Mouse (Mus musculus): Measurements from ENCODE around the gene Olfm1. TPM values are rescaled to one million over a fixed set of nuclear protein-coding genes. Genes with fewer than 3 reads are reported as not detected.
A peak's percentile ranks its signal among the peaks of the same experiment; 100 is the strongest.

Olfm1 gene
- 11.9 and 12.7 TPM in 2 replicates for polyA plus RNA-seq (2012; ENCODE audit: insufficient read depth, insufficient read length, missing spikeins)

DNA sequence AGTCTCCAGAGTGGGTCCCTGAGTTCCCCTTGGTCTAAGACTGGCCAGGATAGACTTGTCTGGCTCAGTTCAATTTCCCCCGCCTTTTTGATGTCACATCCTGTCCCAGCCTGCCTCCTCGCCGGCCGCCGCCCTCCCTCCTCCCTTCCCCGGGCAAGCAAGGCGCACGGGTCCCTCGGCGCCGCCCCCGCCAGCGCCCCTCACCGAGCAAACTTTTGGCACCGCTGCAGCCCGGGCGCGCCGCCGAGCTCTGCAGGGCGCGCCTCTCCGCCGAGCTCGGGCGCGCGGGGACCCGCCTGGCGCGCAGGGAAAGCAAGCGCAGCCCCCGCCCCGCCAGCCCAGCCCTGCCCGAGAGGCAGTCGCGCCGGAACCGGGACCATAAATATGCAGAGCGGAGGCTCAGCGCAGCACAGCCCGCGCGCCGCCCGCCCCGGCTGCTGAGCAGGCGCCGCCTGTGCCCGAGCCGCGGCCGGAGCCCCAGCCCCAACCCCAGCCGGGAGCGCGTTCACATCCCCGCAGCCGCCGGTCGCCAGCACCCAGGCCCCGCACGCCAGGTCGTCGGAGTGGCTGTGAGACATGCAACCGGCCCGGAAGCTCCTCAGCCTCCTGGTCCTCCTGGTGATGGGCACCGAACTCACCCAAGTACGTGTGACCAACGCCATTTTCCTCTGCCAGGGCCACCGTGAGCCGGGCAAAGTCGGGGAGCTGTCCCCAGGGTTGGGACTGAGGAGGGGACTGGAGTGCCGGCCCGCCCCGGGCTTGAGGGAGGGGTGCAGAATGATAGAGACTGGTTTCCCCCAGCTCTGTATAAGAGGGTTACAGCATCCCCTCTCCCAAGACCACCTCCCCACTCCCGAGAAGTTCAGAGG lies at the start of gene Olfm1:
TSS of gene Olfm1 (plus strand) at position 172 of the 869 bp plus-strand sequence.
- Histone ChIP-seq H3K4me3 (ENCODE audit: insufficient read depth, low read depth, low read length) (peak within 1 kb of the TSS; percentile 58), H3K4me1 (ENCODE audit: control insufficient read depth, insufficient read depth, insufficient read length, low read length) (no peaks in the 10 kb centered on the region; the same call in 1 of the 2 replicates)

DNA sequence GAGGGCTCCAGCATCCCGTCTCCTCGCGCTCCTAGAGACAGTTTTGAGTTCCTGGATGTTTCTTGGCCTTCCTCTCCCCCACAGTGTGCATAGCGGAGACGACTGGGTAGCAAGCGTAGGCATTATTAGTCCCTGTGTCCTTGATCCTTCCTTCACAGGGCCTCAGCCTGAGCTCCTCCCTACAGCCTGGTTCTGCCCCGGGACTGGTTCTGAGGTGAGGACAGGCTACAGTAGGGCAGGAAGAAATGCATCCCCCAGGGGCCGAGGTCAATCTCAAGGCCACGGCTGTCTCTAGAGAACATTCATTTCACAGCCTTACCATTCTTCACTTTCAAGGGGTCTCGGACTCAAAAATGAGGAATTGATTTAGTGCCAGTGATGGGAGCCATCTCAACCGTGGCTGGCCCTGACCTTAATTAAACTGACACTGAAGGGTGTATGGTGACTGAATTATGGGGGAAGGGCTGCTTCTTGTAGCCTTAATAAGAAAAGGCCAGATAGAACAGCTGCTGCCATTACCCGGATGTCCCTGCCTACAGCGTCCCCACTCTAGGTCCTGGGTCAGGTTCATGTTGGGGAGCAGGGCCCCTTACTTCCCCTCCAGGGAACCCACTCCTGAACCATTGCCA lies 49.3 kb upstream of the Olfm1 start:
- Histone ChIP-seq H3K4me1 (ENCODE audit: control insufficient read depth, insufficient read depth, insufficient read length, low read length) (no peaks in the 10 kb centered on the region), H3K4me3 (ENCODE audit: insufficient read depth, low read depth, low read length) (no peak overlapping the region), H3K27ac (replicated peaks; ENCODE audit: low read depth, low read length) (no peak overlapping the region)

More for the DNA sequence above, at the start of gene Olfm1:
- no peak within 1 kb of the TSS for H3K27ac ChIP-seq (replicated peaks; ENCODE audit: low read depth, low read length)

DNA sequence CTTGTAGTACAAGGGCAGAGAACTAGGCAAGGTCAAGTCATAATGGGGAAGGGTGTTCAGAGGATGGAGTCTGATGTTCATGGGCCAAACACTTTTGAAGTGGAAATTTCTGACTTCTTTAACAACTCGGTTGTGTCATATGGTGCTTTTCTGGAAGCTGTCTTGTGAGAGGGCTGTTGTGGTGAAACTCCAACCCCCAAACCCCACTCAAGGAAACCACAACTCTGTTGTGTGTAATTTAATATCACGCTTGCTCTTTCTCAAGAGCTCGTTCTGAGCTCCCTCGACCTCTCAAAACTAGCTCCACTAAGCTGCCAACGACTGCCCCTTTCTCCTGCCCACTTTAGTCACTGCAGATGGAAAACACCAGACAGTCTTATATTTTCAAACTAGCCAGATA lies 47.1 kb upstream of the Olfm1 start:
- Histone ChIP-seq H3K4me1 (ENCODE audit: control insufficient read depth, insufficient read depth, insufficient read length, low read length) (no peaks in the 10 kb centered on the region), H3K4me3 (ENCODE audit: insufficient read depth, low read depth, low read length) (no peak overlapping the region), H3K27ac (replicated peaks; ENCODE audit: low read depth, low read length) (no peak overlapping the region)

GRCm38 (mm10) chr2:28146152-28146551 lies 46.6 kb upstream of the Olfm1 start:
- Histone ChIP-seq H3K27ac (replicated peaks; ENCODE audit: low read depth, low read length) (no peak overlapping the region), H3K4me3 (ENCODE audit: insufficient read depth, low read depth, low read length) (no peak overlapping the region), H3K4me1 (ENCODE audit: control insufficient read depth, insufficient read depth, insufficient read length, low read length) (no peaks in the 10 kb centered on the region)

GRCm38 (mm10) chr2:28146685-28147084 lies 46.1 kb upstream of the Olfm1 start:
- H3K27ac ChIP-seq (replicated peaks; ENCODE audit: low read depth, low read length), result no peak overlapping the region

GRCm38 (mm10) chr2:28147248-28147794 lies 45.5 kb upstream of the Olfm1 start:
- no peak overlapping the region for H3K4me3 ChIP-seq (ENCODE audit: insufficient read depth, low read depth, low read length)
- no peaks in the 10 kb centered on the region for H3K4me1 ChIP-seq (ENCODE audit: control insufficient read depth, insufficient read depth, insufficient read length, low read length)
- H3K27ac ChIP-seq (replicated peaks; ENCODE audit: low read depth, low read length), result no peak overlapping the region

More at GRCm38 (mm10) chr2:28146685-28147084, 46.1 kb upstream of the Olfm1 start:
- Histone ChIP-seq H3K4me1 (ENCODE audit: control insufficient read depth, insufficient read depth, insufficient read length, low read length) (no peaks in the 10 kb centered on the region), H3K4me3 (ENCODE audit: insufficient read depth, low read depth, low read length) (no peak overlapping the region)

DNA sequence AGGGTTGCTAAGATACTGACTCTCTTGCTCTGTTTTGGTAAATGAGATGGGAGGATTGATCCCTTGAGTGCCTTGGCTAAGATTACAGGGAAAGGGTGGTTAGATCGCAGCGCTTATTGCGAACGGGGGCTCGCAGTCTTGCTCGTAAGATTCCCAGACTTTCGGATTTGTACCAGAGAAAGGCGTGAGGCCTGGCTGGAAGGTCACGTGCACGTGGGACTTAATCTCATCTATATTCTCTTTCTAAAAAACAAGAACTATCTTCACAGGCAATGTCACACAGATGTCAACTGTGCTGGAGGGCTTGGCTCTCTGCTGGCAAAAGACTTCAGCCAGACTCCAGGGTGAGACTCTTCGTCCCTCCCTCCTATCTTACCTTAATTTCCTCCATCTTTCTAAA lies 43.1 kb upstream of the Olfm1 start:
- no peak overlapping the region for H3K27ac ChIP-seq (replicated peaks; ENCODE audit: low read depth, low read length)
- no peaks in the 10 kb centered on the region for H3K4me1 ChIP-seq (ENCODE audit: control insufficient read depth, insufficient read depth, insufficient read length, low read length)
- no peak overlapping the region for H3K4me3 ChIP-seq (ENCODE audit: insufficient read depth, low read depth, low read length)

- H3K4me1 ChIP-seq (ENCODE audit: control insufficient read depth, insufficient read depth, insufficient read length, low read length), result no peaks in the 10 kb centered on the region
- H3K27ac ChIP-seq (replicated peaks; ENCODE audit: low read depth, low read length), result no peak overlapping the region
- H3K4me3 ChIP-seq (ENCODE audit: insufficient read depth, low read depth, low read length), result no peak overlapping the region
These were observed 32.2 kb upstream of the Olfm1 start for GRCm38 (mm10) chr2:28160568-28160967.

- Histone ChIP-seq H3K4me3 (ENCODE audit: insufficient read depth, low read depth, low read length) (no peak overlapping the region), H3K4me1 (ENCODE audit: control insufficient read depth, insufficient read depth, insufficient read length, low read length) (no peaks in the 10 kb centered on the region), H3K27ac (replicated peaks; ENCODE audit: low read depth, low read length) (no peak overlapping the region)
These were observed 27.2 kb upstream of the Olfm1 start for GRCm38 (mm10) chr2:28165570-28165969.

DNA sequence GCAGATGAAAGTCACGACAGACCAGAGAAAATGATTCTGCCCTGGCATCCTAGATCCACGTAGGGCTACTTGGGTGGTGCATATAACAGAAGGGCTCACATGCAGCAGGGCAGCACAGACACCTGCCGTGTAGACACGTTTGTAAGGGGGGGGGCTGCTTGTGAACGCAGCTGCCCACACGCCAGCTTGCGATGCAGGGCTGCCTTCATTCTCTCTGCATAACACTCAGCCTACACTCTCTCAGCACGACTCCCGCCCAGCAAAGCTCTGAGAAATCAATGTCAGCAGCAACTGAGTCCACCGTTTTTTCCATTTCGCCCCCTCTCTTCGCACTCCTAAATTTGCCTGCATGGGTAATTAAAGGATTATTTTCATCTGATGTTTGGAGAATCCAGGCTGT lies 23.5 kb upstream of the Olfm1 start:
- Histone ChIP-seq H3K27ac (replicated peaks; ENCODE audit: low read depth, low read length) (no peak overlapping the region), H3K4me1 (ENCODE audit: control insufficient read depth, insufficient read depth, insufficient read length, low read length) (no peaks in the 10 kb centered on the region), H3K4me3 (ENCODE audit: insufficient read depth, low read depth, low read length) (no peak overlapping the region)

- Histone ChIP-seq H3K27ac (replicated peaks; ENCODE audit: low read depth, low read length) (no peak overlapping the region), H3K4me1 (ENCODE audit: control insufficient read depth, insufficient read depth, insufficient read length, low read length) (no peaks in the 10 kb centered on the region), H3K4me3 (ENCODE audit: insufficient read depth, low read depth, low read length) (no peak overlapping the region)
These were observed 20.8 kb upstream of the Olfm1 start for GRCm38 (mm10) chr2:28171962-28172361.

GRCm38 (mm10) chr2:28173225-28174141 lies 19.3 kb upstream of the Olfm1 start:
- Histone ChIP-seq H3K4me1 (ENCODE audit: control insufficient read depth, insufficient read depth, insufficient read length, low read length) (no peaks in the 10 kb centered on the region), H3K4me3 (ENCODE audit: insufficient read depth, low read depth, low read length) (no peak overlapping the region), H3K27ac (replicated peaks; ENCODE audit: low read depth, low read length) (no peak overlapping the region)

- Histone ChIP-seq H3K4me1 (ENCODE audit: control insufficient read depth, insufficient read depth, insufficient read length, low read length) (no peaks in the 10 kb centered on the region), H3K4me3 (ENCODE audit: insufficient read depth, low read depth, low read length) (no peak overlapping the region), H3K27ac (replicated peaks; ENCODE audit: low read depth, low read length) (no peak overlapping the region)
These were observed 18.4 kb upstream of the Olfm1 start for GRCm38 (mm10) chr2:28174441-28174840.

GRCm38 (mm10) chr2:28178600-28178999 lies 14.2 kb upstream of the Olfm1 start:
- H3K27ac ChIP-seq (replicated peaks; ENCODE audit: low read depth, low read length), result no peak overlapping the region
- no peak overlapping the region for H3K4me3 ChIP-seq (ENCODE audit: insufficient read depth, low read depth, low read length)
- no peaks in the 10 kb centered on the region for H3K4me1 ChIP-seq (ENCODE audit: control insufficient read depth, insufficient read depth, insufficient read length, low read length)

- Histone ChIP-seq H3K4me1 (ENCODE audit: control insufficient read depth, insufficient read depth, insufficient read length, low read length) (no peaks in the 10 kb centered on the region), H3K27ac (replicated peaks; ENCODE audit: low read depth, low read length) (no peak overlapping the region), H3K4me3 (ENCODE audit: insufficient read depth, low read depth, low read length) (no peak overlapping the region)
These were observed 12.7 kb upstream of the Olfm1 start for GRCm38 (mm10) chr2:28180053-28180452.
